Mouse (Mus musculus) bone marrow, adult 2 months (tissue): ENCODE data around the gene 2310033P09Rik.

Source experiments
- CTCF ChIP-seq: fragments of 200-500 bp; IDR thresholded peaks from 2 replicates; pipeline ENCODE4 v1.5.1; 2011; ENCODE audit warnings: low read length, control low read depth; ENCODE audit not compliant: control insufficient read depth, insufficient read depth
- POLR2A ChIP-seq: fragments of 200-500 bp; IDR thresholded peaks from 2 replicates; pipeline ENCODE4 v1.6.1; 2011; ENCODE audit warnings: low read depth, mild to moderate bottlenecking, control low read depth, low read length, borderline replicate concordance; ENCODE audit not compliant: control insufficient read depth

DNA sequence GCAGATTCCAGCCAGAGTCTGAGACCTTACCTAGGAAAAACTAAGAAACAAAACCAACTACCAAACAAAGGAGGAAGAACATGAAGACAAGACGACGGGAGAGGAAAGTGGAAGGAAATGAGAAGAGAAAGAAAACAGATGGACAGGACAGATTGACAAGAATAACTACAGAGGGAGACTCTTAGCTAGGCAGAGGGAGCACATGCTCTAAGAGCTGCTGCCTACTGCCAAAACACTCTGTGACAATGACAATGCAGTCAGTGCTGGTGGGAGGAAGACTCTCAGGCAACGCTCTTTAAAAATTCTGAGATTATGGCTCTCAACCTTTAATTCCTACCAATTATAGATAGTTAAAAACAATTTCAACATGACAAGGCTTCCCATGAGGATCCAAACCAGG is 8.8 kb downstream of the 2310033P09Rik start:
- TF ChIP-seq POLR2A, result no peak
- no peak for TF ChIP-seq CTCF
